Mouse (Mus musculus) midbrain, embryonic 14.5 days (tissue): ENCODE data around the gene Gzmm. TPM values are rescaled to one million over a fixed set of nuclear protein-coding genes. Genes with fewer than 3 reads are reported as not detected.

Source experiments
- ATAC-seq: fragments of 200-750 bp; cut with Nextera tagmentation; 2 replicates; pipeline ENCODE4 v1.8.0; 2017; ENCODE audit warnings: moderate number of reproducible peaks, moderate library complexity; ENCODE audit not compliant: low FRiP score, low TSS enrichment
- DNase-seq: peaks from one replicate; pipeline ENCODE4 v3.0.0-alpha.2; 2015
- H3K27ac ChIP-seq: fragments of 300-500 bp; sonication (generic); replicated peaks from 2 replicates; pipeline ENCODE4 v1.5.1; 2014; ENCODE audit warnings: mild to moderate bottlenecking, low read depth, low read length, moderate library complexity
- H3K27me3 ChIP-seq: fragments of 300-500 bp; sonication (generic); 2 replicates; pipeline ENCODE4 v1.6.1; 2014; ENCODE audit warnings: low read length, control low read depth, mixed read lengths; ENCODE audit not compliant: control insufficient read depth, insufficient read depth
- H3K36me3 ChIP-seq: fragments of 300-500 bp; sonication (generic); 2 replicates; pipeline ENCODE4 v1.6.1; 2014; ENCODE audit warnings: low read length, control low read depth; ENCODE audit not compliant: control insufficient read depth, insufficient read depth
- H3K4me1 ChIP-seq: fragments of 300-500 bp; sonication (generic); 2 replicates; pipeline ENCODE4 v1.6.1; 2014; ENCODE audit warnings: mild to moderate bottlenecking, antibody characterized with exemption, low read length, control low read depth; ENCODE audit not compliant: control insufficient read depth, insufficient read depth
- H3K4me2 ChIP-seq: fragments of 300-500 bp; sonication (generic); 2 replicates; pipeline ENCODE4 v1.6.1; 2014; ENCODE audit warnings: mild to moderate bottlenecking, low read length, moderate library complexity
- H3K4me3 ChIP-seq: fragments of 300-500 bp; sonication (generic); replicated peaks from 2 replicates; pipeline ENCODE4 v1.5.1; 2014; ENCODE audit warnings: low read depth, low read length
- H3K9ac ChIP-seq: fragments of 300-500 bp; sonication (generic); replicated peaks from 2 replicates; pipeline ENCODE4 v1.6.1; 2014; ENCODE audit warnings: mild to moderate bottlenecking, low read length, moderate library complexity
- H3K9me3 ChIP-seq: fragments of 300-500 bp; sonication (generic); 2 replicates; pipeline ENCODE4 v1.6.1; 2016; ENCODE audit warnings: low read length, control low read depth, mixed read lengths; ENCODE audit not compliant: control insufficient read depth
- WGBS: fragments of 180-500 bp; shearing (Covaris S2); extraction: QIAGEN DNeasy Blood & Tissue Kit; methylation state at CpG from one replicate; pipeline ENCODE4 v1.1.7; 2014; 5-methylcytosine and 5-hydroxymethylcytosine counted together
- polyA plus RNA-seq: library from polyadenylated mRNA; unstranded; fragments of >200 nt; fragmentation: Nextera tagmentation; extraction: Ambion mirVana; gene quantifications from 2 replicates; pipeline ENCODE4 v1.2.1, GENCODE M21; 2014

Gzmm gene
- polyA plus RNA-seq, 1 experiment from 2014 or later: 1.1 TPM

DNA sequence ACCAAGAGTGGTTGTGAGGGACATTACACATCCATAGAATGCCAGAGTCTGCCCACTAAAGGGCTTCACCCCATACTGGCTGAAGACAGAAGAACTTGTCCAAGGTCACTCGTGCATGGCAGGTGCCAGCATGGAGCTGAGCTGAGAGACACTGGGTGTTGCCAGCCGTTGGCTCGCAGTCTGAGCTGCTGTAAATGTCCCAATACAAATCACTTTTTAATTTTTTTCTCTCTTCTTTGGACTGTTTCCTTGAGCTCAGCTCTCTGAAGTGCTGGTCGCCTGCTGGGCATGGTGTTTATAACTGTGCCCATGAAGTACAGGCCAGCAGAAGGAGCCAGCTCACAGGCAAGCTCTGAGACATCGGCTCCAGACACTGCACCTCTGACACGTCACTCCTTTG is 34.2 kb downstream of the Gzmm start:
- Histone ChIP-seq H3K4me3 (no peak overlapping the region), H3K9me3 (no peaks in the 10 kb centered on the region), H3K27ac (no peak overlapping the region), H3K9ac (no peak overlapping the region), H3K4me1 (0 out of 2 replicates have a peak, but pooled peaks cover under 1% of the 10 kb centered on the region), H3K27me3 (peaks cover 17% of the 10 kb centered on the region), H3K4me2 (no peak overlapping the region), H3K36me3 (no peaks in the 10 kb centered on the region)
- 48% methylated on average over 6 of the region's 6 CpGs for whole genome bisulfite sequencing
- DNase-seq (no peak), ATAC-seq (no peak)

DNA sequence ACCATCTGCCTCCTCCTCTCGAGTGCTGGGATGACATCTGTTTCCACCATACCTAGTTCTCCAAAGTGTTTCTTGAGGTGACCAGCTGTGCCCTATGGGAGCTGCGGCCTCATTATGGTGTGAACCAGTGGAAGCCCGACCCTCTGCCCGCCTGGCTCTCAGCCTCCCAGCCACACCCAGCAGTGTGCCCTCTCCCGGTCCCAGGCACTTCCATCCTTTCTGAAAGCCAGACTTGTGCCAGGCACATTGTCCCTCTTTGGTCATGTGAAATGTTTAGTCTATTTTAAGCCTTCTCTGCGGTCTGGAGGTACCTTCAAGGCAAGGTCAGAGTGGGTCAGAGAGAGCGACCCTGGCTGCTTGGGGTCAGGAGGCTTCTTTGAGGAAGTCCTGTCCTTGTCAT is 34.9 kb downstream of the Gzmm start:
- WGBS: 91% methylated on average over 7 of the region's 7 CpGs

DNA sequence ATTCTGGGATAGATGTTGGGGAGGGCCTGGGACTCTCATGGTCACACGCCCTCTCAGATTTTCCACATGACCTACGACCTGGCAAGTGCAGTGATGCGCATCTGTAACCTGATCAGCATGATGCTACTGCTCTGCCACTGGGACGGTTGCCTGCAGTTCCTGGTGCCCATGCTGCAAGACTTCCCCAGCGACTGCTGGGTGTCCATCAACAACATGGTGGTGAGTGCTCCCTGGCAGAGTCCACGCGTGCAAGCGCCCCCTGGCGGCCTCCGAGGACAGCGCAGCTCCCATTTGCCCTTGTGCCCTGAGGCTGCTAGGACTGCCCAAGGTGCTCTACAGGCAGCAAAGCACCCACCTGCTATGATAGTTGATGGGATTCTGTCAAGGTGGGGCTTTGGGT is 37.3 kb downstream of the Gzmm start:
- H3K9me3 ChIP-seq: no peaks in the 10 kb centered on the region
- no peak overlapping the region for H3K9ac ChIP-seq
- no peaks in the 10 kb centered on the region for H3K36me3 ChIP-seq
- no peak overlapping the region for H3K4me3 ChIP-seq
- DNase-seq (no peak), ATAC-seq (no peak)
- H3K27ac ChIP-seq: no peak overlapping the region
- H3K4me2 ChIP-seq: no peak overlapping the region
- WGBS: 25% methylated on average over 11 of the region's 11 CpGs
- no peaks in the 10 kb centered on the region for H3K4me1 ChIP-seq
- no peaks in the 10 kb centered on the region for H3K27me3 ChIP-seq

More for the DNA sequence above, 34.9 kb downstream of the Gzmm start:
- H3K9ac ChIP-seq: no peak overlapping the region
- no peak overlapping the region for H3K4me2 ChIP-seq
- H3K4me1 ChIP-seq: no peaks in the 10 kb centered on the region
- no peak overlapping the region for H3K4me3 ChIP-seq
- no peaks in the 10 kb centered on the region for H3K9me3 ChIP-seq
- H3K36me3 ChIP-seq: no peaks in the 10 kb centered on the region
- no peak overlapping the region for H3K27ac ChIP-seq
- H3K27me3 ChIP-seq: peaks cover 11% of the 10 kb centered on the region; the same call in 1 of the 2 replicates
- DNase-seq: no peak
- ATAC-seq: no peak

DNA sequence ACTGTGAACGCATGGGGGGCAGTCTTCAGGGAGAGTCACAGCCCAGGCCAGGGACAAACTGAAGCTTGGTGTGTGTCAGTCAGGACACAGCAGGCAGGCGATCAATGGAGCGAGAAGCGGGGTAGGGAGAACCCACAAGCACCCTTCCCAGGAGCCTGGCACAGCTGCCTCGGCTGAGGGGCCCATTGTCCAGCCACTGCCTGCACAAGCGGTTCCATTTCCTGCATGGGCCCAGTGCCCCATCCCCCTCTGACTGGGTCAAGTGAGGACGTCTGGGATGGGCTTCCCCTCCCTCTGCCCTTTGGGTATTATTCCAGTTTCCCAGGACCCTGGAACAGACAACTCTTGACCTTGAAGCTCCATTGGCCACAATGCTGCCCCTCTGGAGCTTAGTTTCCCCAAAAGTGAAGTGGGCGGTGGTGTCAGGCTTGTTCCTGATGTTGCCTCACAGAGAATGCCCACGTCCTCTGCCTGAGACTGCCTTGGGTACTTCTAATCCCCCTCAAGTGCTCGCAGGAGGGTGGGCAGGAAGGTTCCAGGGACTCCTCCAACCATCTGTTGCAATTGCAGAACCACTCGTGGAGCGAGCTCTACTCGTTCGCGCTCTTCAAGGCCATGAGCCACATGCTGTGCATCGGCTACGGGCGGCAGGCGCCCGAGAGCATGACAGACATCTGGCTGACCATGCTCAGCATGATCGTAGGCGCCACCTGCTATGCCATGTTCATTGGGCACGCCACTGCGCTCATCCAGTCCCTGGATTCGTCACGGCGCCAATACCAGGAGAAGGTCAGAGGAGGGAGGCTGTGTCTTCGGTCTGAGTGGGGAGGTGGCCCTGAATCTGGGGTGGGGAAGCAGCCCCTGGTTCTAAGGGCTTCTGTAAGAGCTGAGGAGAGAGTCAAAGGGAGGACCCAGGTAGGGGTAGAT is 39.8 kb downstream of the Gzmm start:
- H3K27ac ChIP-seq: no peak overlapping the region
- DNase-seq (no peak), ATAC-seq (no peak)
- 75% methylated on average over 28 of the region's 28 CpGs for WGBS
- H3K4me3 ChIP-seq: no peak overlapping the region
- H3K9me3 ChIP-seq: no peaks in the 10 kb centered on the region
- no peak overlapping the region for H3K4me2 ChIP-seq
- no peaks in the 10 kb centered on the region; the same call in 1 of the 2 replicates for H3K36me3 ChIP-seq
- no peaks in the 10 kb centered on the region for H3K4me1 ChIP-seq
- H3K27me3 ChIP-seq: no peaks in the 10 kb centered on the region
- no peak overlapping the region for H3K9ac ChIP-seq

DNA sequence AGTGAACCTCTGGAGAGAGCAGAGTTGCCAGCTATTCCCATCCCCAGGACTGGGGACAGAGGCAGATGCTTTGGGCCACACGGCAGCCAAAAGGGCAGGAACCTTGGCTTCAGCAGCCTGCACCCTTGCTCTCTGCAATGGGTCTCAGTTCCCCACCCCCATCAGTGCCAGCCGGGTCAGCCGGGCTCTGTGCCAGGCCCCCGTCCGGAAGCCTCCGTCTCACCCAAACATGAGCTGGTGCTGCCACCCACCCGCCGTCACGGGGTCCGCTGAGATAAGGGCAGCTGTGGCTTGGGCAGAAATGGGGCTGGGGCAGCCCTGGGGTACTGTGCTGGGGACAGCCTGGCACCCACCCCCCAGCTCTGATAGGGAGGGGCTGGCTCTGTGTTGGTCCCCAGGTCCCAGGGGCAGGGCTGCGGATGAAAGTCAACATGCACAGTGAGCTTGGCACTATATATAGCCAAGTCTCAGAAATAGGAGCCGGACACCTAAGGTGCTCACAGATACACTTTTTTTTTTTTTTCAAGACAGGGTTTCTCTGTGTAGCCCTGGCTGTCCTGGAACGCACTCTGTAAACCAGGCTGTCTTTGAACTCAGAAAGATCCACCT is 40.6 kb downstream of the Gzmm start:
- peaks cover 7% of the 10 kb centered on the region for H3K36me3 ChIP-seq
- no peak overlapping the region for H3K4me2 ChIP-seq
- WGBS: 87% methylated on average over 13 of the region's 13 CpGs
- H3K27me3 ChIP-seq: no peaks in the 10 kb centered on the region
- ATAC-seq (no peak), DNase-seq (no peak)
- no peaks in the 10 kb centered on the region for H3K9me3 ChIP-seq
- no peak overlapping the region for H3K27ac ChIP-seq
- H3K4me3 ChIP-seq: no peak overlapping the region
- H3K4me1 ChIP-seq: no peaks in the 10 kb centered on the region
- no peak overlapping the region for H3K9ac ChIP-seq

DNA sequence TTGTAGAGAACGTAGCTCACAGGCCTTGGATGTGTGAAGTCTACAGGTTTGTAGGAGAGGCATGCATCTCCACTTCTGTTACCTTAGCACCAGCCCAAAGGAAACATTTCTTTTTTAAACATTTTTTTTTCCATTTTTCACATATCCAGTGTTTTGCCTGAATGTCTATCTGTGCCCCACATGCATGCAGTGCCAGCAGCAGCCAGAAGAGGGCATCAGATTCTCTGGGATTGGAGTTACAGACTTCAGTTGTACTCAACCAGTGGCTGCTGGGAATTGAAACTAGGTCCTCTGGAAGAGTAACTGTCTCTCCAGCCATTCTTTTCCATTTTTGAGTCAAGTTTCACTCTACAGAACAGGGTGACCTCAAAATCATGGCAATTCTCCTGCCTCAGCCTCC is 43.7 kb downstream of the Gzmm start:
- 100% methylated on average over 1 of the region's 1 CpGs for WGBS
- H3K4me1 ChIP-seq: no peaks in the 10 kb centered on the region
- ATAC-seq (no peak), DNase-seq (no peak)
- H3K27ac ChIP-seq: no peak overlapping the region
- H3K36me3 ChIP-seq: peaks cover 38% of the 10 kb centered on the region
- no peaks in the 10 kb centered on the region for H3K27me3 ChIP-seq
- H3K9ac ChIP-seq: no peak overlapping the region
- H3K4me2 ChIP-seq: no peak overlapping the region
- H3K4me3 ChIP-seq: no peak overlapping the region
- peaks cover 3% of the 10 kb centered on the region; the same call in 1 of the 2 replicates for H3K9me3 ChIP-seq

DNA sequence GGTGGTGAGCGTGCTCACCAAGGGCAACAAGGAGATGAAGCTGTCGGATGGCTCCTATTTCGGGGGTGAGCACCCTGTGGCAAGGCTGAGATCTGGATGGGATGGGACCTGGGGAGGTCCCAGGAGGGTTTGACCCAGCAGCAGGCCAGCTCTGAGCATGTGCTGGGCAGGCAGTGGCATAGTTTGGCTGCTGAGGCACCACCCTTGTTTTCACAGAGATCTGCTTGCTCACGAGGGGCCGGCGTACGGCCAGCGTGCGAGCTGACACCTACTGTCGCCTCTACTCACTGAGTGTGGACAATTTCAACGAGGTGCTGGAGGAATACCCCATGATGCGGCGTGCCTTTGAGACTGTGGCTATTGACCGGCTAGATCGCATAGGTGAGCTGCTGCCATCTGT is 45.0 kb downstream of the Gzmm start:
- no peak overlapping the region for H3K4me2 ChIP-seq
- H3K36me3 ChIP-seq: peaks cover 51% of the 10 kb centered on the region
- H3K27me3 ChIP-seq: no peaks in the 10 kb centered on the region
- peaks cover 13% of the 10 kb centered on the region for H3K9me3 ChIP-seq
- H3K4me1 ChIP-seq: no peaks in the 10 kb centered on the region
- no peak overlapping the region for H3K9ac ChIP-seq
- H3K27ac ChIP-seq: no peak overlapping the region
- H3K4me3 ChIP-seq: no peak overlapping the region
- 96% methylated on average over 15 of the region's 15 CpGs for WGBS
- ATAC-seq (no peak), DNase-seq (no peak)

DNA sequence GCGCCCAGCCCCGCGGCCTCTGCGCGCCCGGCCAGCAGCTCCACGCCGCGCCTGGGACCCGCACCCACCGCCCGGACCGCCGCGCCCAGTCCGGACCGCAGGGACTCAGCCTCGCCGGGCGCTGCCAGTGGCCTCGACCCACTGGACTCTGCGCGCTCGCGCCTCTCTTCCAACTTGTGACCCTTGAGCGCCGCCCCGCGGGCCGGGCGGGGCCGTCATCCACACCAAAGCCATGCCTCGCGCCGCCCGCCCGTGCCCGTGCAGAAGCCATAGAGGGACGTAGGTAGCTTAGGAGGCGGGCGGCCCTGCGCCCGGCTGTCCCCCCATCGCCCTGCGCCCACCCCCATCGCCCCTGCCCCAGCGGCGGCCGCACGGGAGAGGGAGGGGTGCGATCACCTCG is 46.5 kb downstream of the Gzmm start:
- Histone ChIP-seq H3K27ac (no peak overlapping the region), H3K4me2 (no peak overlapping the region), H3K9ac (no peak overlapping the region), H3K27me3 (no peaks in the 10 kb centered on the region), H3K9me3 (peaks cover 29% of the 10 kb centered on the region), H3K4me3 (no peak overlapping the region), H3K4me1 (no peaks in the 10 kb centered on the region), H3K36me3 (peaks cover 66% of the 10 kb centered on the region)
- DNase-seq (no peak), ATAC-seq (no peak)
- WGBS: 34% methylated on average over 52 of the region's 52 CpGs

DNA sequence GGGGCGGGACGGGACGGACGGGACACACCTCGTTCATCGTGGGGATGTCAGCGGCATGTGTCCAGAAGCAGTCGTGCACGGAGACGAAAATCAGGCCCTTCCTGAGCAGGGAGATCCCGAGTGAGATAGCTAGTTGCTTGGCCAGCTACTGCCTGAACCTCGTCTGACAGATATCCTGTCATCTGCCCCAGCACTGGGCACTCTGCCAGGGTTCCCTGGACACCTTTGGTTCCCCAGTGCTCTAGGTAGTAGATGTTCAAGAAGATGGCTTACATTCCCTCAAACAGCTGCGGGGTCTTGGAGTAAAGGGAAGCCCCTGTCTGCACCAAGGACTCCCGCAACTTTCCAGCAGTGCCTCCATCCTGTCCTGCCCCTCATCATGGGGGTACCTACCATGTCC is 47.9 kb downstream of the Gzmm start:
- Histone ChIP-seq H3K4me3 (no peak overlapping the region), H3K4me1 (no peaks in the 10 kb centered on the region), H3K27me3 (no peaks in the 10 kb centered on the region), H3K36me3 (peaks cover 80% of the 10 kb centered on the region), H3K9ac (no peak overlapping the region), H3K27ac (no peak overlapping the region), H3K9me3 (peaks cover 29% of the 10 kb centered on the region), H3K4me2 (no peak overlapping the region)
- DNase-seq: no peak
- no peak for ATAC-seq
- 91% methylated on average over 14 of the region's 14 CpGs for WGBS
